Mouse (Mus musculus): ENCODE results near the gene Metrn. TPM values are rescaled to one million over a fixed set of nuclear protein-coding genes. Genes with fewer than 3 reads are reported as not detected.

The Metrn gene
- polyA plus RNA-seq, 1 experiment: 64.0 TPM

DNA sequence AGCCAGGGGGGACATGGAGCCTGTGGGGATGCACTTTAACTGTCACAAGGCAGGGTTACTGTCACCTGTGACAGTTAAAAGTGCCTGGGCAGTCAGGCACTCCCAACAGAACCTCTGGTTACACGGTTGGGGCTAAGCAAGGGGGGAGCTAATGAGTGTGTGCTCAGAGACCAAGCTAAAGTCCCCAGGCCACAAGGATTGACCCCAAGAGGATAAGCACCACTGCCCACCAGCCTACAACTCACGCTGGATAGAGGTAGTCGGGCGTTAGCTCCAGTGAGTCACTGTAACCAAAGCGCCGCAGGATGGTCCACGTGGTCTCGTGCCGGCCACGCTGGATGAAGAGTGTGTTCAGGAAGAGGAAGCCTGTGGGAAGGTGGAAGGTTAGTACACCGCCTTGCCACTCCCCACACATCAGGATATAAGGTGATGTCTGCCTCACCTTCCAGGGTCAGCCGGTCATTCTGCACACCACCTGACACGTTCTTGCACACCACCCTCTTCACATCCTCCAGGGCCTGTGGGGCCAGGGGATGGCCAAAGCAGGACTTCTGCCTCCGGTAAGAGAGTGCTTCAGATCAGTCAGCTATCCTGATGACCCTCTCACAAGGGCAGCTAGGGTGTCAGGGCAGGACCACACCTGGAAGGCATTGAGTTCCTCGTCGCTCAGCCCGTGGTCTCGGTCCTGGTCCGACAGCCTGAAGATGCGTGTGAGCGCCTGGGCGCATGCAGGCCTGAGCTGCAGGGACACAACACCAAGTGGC, 44.4 kb upstream of the Metrn start, which contains the start of gene Gm20683:
Gene Gm20683 (minus strand): TSS at position 647 of the 764 bp plus-strand sequence.
- TF ChIP-seq MAX (IDR thresholded peaks at IDR 0.05): no peak
- no peak for TF ChIP-seq MYOG (IDR thresholded peaks at IDR 0.05; ENCODE audit: control insufficient read depth, extremely low read depth, insufficient read length)
- no peak for TF ChIP-seq USF1 (IDR thresholded peaks at IDR 0.05; ENCODE audit: low read depth)
- TF ChIP-seq MYOD1 (IDR thresholded peaks at IDR 0.05; ENCODE audit: control insufficient read depth, insufficient read length, low read depth): no peak
- TF ChIP-seq CTCF (IDR thresholded peaks at IDR 0.05; ENCODE audit: control insufficient read depth, insufficient read depth, insufficient read length): no peak
- TF ChIP-seq FOSL1 (IDR thresholded peaks at IDR 0.05; ENCODE audit: insufficient read depth, low read length, poor library complexity, severe bottlenecking): no peak
- no peak for TF ChIP-seq CEBPB (IDR thresholded peaks at IDR 0.05; ENCODE audit: low read depth)
- H3K79me2 ChIP-seq (ENCODE audit: control insufficient read depth, insufficient read depth): peaks cover 23% of the 10 kb centered on the region
- H3K79me3 ChIP-seq (ENCODE audit: low read depth): peaks cover 5% of the 10 kb centered on the region
- H3K27me3 ChIP-seq (ENCODE audit: control insufficient read depth, insufficient read depth, insufficient read length): no peaks in the 10 kb centered on the region
- no peak within 1 kb of the TSS for H3ac ChIP-seq (ENCODE audit: control insufficient read depth, insufficient read length, low read depth)
- no peak within 1 kb of the TSS for H3K4me3 ChIP-seq (ENCODE audit: insufficient read depth, poor library complexity, severe bottlenecking)
- H3K36me3 ChIP-seq (ENCODE audit: control insufficient read depth, insufficient read depth): peaks cover 41% of the 10 kb centered on the region

DNA sequence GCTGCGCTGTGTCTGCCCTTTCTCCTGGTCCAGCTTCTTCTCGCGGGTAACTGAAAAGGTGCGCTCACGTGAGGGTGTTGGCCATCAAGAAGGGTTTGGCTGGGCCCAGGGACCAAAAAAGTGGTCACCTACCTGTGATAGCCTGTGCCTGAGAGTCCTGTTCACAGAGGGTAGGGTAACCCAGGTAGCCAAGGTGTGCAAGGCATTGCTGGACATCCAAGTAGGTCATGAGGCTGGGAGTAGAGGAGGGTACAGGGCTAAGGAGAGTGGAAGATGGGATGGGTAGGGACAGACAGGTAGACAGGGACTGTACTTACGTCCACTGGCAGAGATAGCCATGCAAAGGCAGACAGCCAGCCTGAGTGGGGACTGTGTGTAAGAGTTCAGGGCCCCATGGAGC, 43.6 kb upstream of the Metrn start:
- Histone ChIP-seq H3K4me3 (ENCODE audit: insufficient read depth, poor library complexity, severe bottlenecking) (no peak overlapping the region), H3K27me3 (ENCODE audit: control insufficient read depth, insufficient read depth, insufficient read length) (no peaks in the 10 kb centered on the region), H3ac (ENCODE audit: control insufficient read depth, insufficient read length, low read depth) (no peak overlapping the region), H3K36me3 (ENCODE audit: control insufficient read depth, insufficient read depth) (peaks cover 38% of the 10 kb centered on the region), H3K79me2 (ENCODE audit: control insufficient read depth, insufficient read depth) (peaks cover 23% of the 10 kb centered on the region), H3K79me3 (ENCODE audit: low read depth) (peaks cover 5% of the 10 kb centered on the region)
- TF ChIP-seq MAX (IDR thresholded peaks at IDR 0.05): no peak
- TF ChIP-seq FOSL1 (IDR thresholded peaks at IDR 0.05; ENCODE audit: insufficient read depth, low read length, poor library complexity, severe bottlenecking): no peak
- TF ChIP-seq CEBPB (IDR thresholded peaks at IDR 0.05; ENCODE audit: low read depth): no peak
- no peak for TF ChIP-seq MYOG (IDR thresholded peaks at IDR 0.05; ENCODE audit: control insufficient read depth, extremely low read depth, insufficient read length)
- TF ChIP-seq MYOD1 (IDR thresholded peaks at IDR 0.05; ENCODE audit: control insufficient read depth, insufficient read length, low read depth): no peak
- TF ChIP-seq CTCF (IDR thresholded peaks at IDR 0.05; ENCODE audit: control insufficient read depth, insufficient read depth, insufficient read length): no peak

DNA sequence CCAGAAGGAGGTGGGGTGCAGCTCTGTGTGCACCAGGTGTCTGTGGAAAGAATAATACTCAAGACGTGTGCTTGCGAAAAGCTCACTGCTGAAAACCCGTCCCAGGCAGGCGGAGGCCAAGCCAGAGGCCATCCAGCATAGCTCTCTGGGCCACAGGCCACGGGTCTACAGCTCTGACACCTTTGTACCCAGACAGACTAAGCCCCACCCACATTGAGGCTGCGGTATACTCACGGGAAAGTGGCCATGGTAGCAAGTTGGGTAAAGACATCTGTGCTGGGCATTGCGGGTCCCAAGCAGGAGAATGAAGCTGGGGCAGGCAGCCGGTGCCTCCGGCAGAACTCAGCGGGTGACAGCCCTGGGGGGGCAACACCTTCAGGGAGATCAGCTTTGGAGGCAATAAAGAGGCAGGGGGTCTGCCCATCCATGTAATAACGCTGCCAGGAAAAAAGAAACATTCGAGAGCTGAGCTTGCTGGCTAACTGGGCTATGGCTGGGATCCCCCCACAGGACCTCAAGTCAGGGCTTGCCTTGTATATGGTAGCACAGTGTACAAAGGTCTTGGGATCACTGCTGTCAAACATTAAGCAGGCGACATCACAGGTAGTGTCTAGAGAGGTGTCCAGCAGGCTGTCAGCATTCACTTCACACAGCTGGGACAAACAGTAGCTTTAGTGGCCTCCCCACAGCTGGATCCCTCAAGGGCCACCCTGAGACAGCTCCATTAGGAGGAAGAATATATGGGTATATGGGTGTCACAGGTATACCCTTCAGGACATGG, 42.7 kb upstream of the Metrn start:
- TF ChIP-seq MYOD1 (IDR thresholded peaks at IDR 0.05; ENCODE audit: control insufficient read depth, insufficient read length, low read depth): no peak
- TF ChIP-seq MYOG (IDR thresholded peaks at IDR 0.05; ENCODE audit: control insufficient read depth, extremely low read depth, insufficient read length): no peak
- TF ChIP-seq FOSL1 (IDR thresholded peaks at IDR 0.05; ENCODE audit: insufficient read depth, low read length, poor library complexity, severe bottlenecking): no peak
- no peak for TF ChIP-seq CTCF (IDR thresholded peaks at IDR 0.05; ENCODE audit: control insufficient read depth, insufficient read depth, insufficient read length)
- no peak for TF ChIP-seq MAX (IDR thresholded peaks at IDR 0.05)
- no peak for TF ChIP-seq CEBPB (IDR thresholded peaks at IDR 0.05; ENCODE audit: low read depth)
- TF ChIP-seq USF1 (IDR thresholded peaks at IDR 0.05; ENCODE audit: low read depth): no peak
- Histone ChIP-seq H3K36me3 (ENCODE audit: control insufficient read depth, insufficient read depth) (peaks cover 39% of the 10 kb centered on the region), H3K79me3 (ENCODE audit: low read depth) (peaks cover 5% of the 10 kb centered on the region), H3ac (ENCODE audit: control insufficient read depth, insufficient read length, low read depth) (no peak overlapping the region), H3K27me3 (ENCODE audit: control insufficient read depth, insufficient read depth, insufficient read length) (no peaks in the 10 kb centered on the region), H3K4me3 (ENCODE audit: insufficient read depth, poor library complexity, severe bottlenecking) (no peak overlapping the region), H3K79me2 (ENCODE audit: control insufficient read depth, insufficient read depth) (peaks cover 32% of the 10 kb centered on the region)

DNA sequence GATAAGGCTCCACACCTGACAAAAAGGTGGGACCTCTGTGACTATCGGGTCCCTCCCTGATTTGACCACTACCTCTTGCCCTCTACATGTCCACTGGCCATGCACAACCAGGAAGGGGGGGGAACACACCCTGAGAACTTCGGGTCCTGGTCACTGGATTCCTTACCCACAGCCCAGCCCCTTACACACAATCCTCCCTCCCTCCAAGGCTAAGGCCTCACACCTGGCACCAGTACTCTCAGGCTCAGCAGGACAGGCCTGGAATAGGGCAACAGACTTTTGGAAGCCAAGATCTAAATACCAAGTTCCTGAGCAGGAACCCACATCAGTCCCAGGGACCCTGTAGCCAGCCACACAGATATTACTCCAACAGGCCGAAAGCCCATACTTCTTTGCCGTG, 42.0 kb upstream of the Metrn start:
- TF ChIP-seq MAX (IDR thresholded peaks at IDR 0.05): no peak
- no peak for TF ChIP-seq MYOG (IDR thresholded peaks at IDR 0.05; ENCODE audit: control insufficient read depth, extremely low read depth, insufficient read length)
- no peak for TF ChIP-seq CTCF (IDR thresholded peaks at IDR 0.05; ENCODE audit: control insufficient read depth, insufficient read depth, insufficient read length)
- TF ChIP-seq FOSL1 (IDR thresholded peaks at IDR 0.05; ENCODE audit: insufficient read depth, low read length, poor library complexity, severe bottlenecking): no peak
- TF ChIP-seq CEBPB (IDR thresholded peaks at IDR 0.05; ENCODE audit: low read depth): no peak
- no peak for TF ChIP-seq MYOD1 (IDR thresholded peaks at IDR 0.05; ENCODE audit: control insufficient read depth, insufficient read length, low read depth)
- TF ChIP-seq USF1 (IDR thresholded peaks at IDR 0.05; ENCODE audit: low read depth): no peak
- H3K79me2 ChIP-seq (ENCODE audit: control insufficient read depth, insufficient read depth): peaks cover 36% of the 10 kb centered on the region
- no peak overlapping the region for H3ac ChIP-seq (ENCODE audit: control insufficient read depth, insufficient read length, low read depth)
- no peaks in the 10 kb centered on the region for H3K27me3 ChIP-seq (ENCODE audit: control insufficient read depth, insufficient read depth, insufficient read length)
- H3K36me3 ChIP-seq (ENCODE audit: control insufficient read depth, insufficient read depth): peaks cover 40% of the 10 kb centered on the region
- no peak overlapping the region for H3K4me3 ChIP-seq (ENCODE audit: insufficient read depth, poor library complexity, severe bottlenecking)
- peaks cover 9% of the 10 kb centered on the region for H3K79me3 ChIP-seq (ENCODE audit: low read depth)

DNA sequence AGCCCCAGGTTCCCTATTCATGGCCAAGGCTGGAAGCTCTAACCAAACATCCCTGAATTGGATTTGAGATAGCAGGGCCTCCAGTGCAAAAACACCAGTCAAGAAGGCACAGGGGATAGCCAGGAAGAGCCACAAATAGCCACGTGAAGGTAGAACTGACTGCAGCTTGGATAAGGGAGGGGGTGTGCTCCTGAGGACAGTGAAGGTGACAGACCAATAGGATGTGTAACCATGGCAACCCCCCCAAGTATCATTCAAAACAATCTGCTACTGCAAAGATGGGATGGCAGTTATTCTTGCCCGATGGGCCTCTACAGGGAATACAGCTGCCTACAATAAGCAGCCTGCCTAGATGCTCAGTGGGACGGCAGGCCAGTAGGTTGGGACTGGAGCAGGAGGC, 40.6 kb upstream of the Metrn start:
- no peak for TF ChIP-seq MYOD1 (IDR thresholded peaks at IDR 0.05; ENCODE audit: control insufficient read depth, insufficient read length, low read depth)
- no peak for TF ChIP-seq MYOG (IDR thresholded peaks at IDR 0.05; ENCODE audit: control insufficient read depth, extremely low read depth, insufficient read length)
- no peak for TF ChIP-seq MAX (IDR thresholded peaks at IDR 0.05)
- no peak for TF ChIP-seq FOSL1 (IDR thresholded peaks at IDR 0.05; ENCODE audit: insufficient read depth, low read length, poor library complexity, severe bottlenecking)
- TF ChIP-seq CTCF (IDR thresholded peaks at IDR 0.05; ENCODE audit: control insufficient read depth, insufficient read depth, insufficient read length): no peak
- TF ChIP-seq USF1 (IDR thresholded peaks at IDR 0.05; ENCODE audit: low read depth): no peak
- TF ChIP-seq CEBPB (IDR thresholded peaks at IDR 0.05; ENCODE audit: low read depth): no peak
- H3K36me3 ChIP-seq (ENCODE audit: control insufficient read depth, insufficient read depth): peaks cover 40% of the 10 kb centered on the region
- H3K79me3 ChIP-seq (ENCODE audit: low read depth): peaks cover 9% of the 10 kb centered on the region
- H3K79me2 ChIP-seq (ENCODE audit: control insufficient read depth, insufficient read depth): peaks cover 32% of the 10 kb centered on the region
- no peak overlapping the region for H3ac ChIP-seq (ENCODE audit: control insufficient read depth, insufficient read length, low read depth)
- no peak overlapping the region for H3K4me3 ChIP-seq (ENCODE audit: insufficient read depth, poor library complexity, severe bottlenecking)
- H3K27me3 ChIP-seq (ENCODE audit: control insufficient read depth, insufficient read depth, insufficient read length): no peaks in the 10 kb centered on the region
